Comparison of ENCODE assay signal across 23 mouse cellular contexts in the genomic region with DNA sequence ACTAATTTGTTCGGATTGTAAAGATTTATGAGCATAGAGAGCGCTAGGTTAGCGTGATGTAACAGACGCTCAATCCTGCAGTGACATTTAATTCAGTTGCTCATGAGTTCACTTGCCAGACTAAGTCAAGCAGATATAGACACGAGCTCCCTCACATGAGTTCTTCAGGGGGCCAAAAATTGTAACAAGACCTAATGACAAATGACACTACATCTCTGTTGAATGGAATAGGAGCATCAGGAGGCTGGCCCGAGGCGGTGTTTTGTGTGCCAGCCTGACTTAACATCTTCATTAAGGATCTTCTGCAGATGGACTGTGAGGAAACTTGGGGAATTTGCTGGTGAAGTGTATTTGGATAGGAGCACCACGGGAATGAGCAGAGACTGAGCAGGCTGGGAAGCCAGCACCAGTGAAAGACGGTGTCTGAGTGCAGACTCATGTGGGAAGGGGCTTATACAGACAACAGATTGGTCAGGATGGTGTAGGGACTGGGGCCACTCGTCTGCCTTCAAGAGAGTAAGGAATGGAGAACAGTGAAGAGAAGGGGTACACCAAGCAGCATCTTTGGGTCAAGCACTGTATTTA.
DNase-seq lines count a peak whose midpoint lies in the region; ATAC-seq and TF ChIP-seq lines count a peak whose summit lies in the region.
"Had no signal": no experiment of that assay in that cellular context is flagged by ENCODE, and none has a peak within 500 bp of the region (broad histone marks: within the 10 kb centered on the region; RNA-seq: fewer than 3 reads in every experiment).

No protein-coding gene starts in this region.

- WGBS in kidney, postnatal 0 days, result 58% methylated on average over 10 of the region's 10 CpGs
- WGBS in midbrain, embryonic 15.5 days, result 76% methylated on average over 10 of the region's 10 CpGs

- no peak for ATAC-seq in kidney, postnatal 0 days (replicated peaks; ENCODE audit: low FRiP score, low read depth)
- ATAC-seq in midbrain, embryonic 15.5 days (replicated peaks), result 0 out of 2 replicates have a peak, but pooled peaks have one; percentile 27
- no peak for ATAC-seq in megakaryocyte, adult 5-6 weeks (ENCODE audit: poor library complexity, severe bottlenecking)
- ATAC-seq: activated CD4-positive, CD25-positive, alpha-beta regulatory T cell, adult 4 months; CD4-positive, CD25-positive, alpha-beta regulatory T cell, adult 4 months; intestine, embryonic 16.5 days had no signal

- 0 out of 2 replicates have a peak, but pooled peaks cover 6% of the 10 kb centered on the region for H3K4me1 ChIP-seq in kidney, postnatal 0 days (replicated peaks; ENCODE audit: insufficient read depth, low read length)
- H3K4me1 ChIP-seq in midbrain, embryonic 15.5 days, result no peaks in the 10 kb centered on the region
- H3K4me1 ChIP-seq: embryonic facial prominence, embryonic 10.5 days; hindbrain, embryonic 15.5 days; limb, embryonic 13.5 days; liver, embryonic 13.5 days; neural tube, embryonic 12.5 days; stomach, embryonic 15.5 days had no signal

- H3K9ac ChIP-seq in kidney, postnatal 0 days (ENCODE audit: low read depth, low read length), result no peak overlapping the region
- no peak overlapping the region for H3K9ac ChIP-seq in midbrain, embryonic 15.5 days
- H3K9ac ChIP-seq: hindbrain, embryonic 15.5 days; limb, embryonic 13.5 days; liver, embryonic 13.5 days; neural tube, embryonic 12.5 days; stomach, embryonic 15.5 days had no signal

- TF ChIP-seq CTCF in kidney, postnatal 0 days (IDR thresholded peaks at IDR 0.05; ENCODE audit: low read depth), result no peak

- H3K9me3 ChIP-seq in kidney, postnatal 0 days (replicated peaks; ENCODE audit: low read length), result no peaks in the 10 kb centered on the region
- H3K9me3 ChIP-seq in midbrain, embryonic 15.5 days, result no peaks in the 10 kb centered on the region
- H3K9me3 ChIP-seq: embryonic facial prominence, embryonic 10.5 days; hindbrain, embryonic 15.5 days; limb, embryonic 13.5 days; liver, embryonic 13.5 days; neural tube, embryonic 12.5 days; stomach, embryonic 15.5 days had no signal

- no peak overlapping the region for H3K4me3 ChIP-seq in kidney, postnatal 0 days (replicated peaks; ENCODE audit: low read depth, low read length)
- no peak overlapping the region for H3K4me3 ChIP-seq in midbrain, embryonic 15.5 days
- H3K4me3 ChIP-seq: embryonic facial prominence, embryonic 10.5 days; hindbrain, embryonic 15.5 days; limb, embryonic 13.5 days; liver, embryonic 13.5 days; neural tube, embryonic 12.5 days; stomach, embryonic 15.5 days had no signal

- H3K4me2 ChIP-seq in kidney, postnatal 0 days (ENCODE audit: low read length), result no peak overlapping the region
- H3K4me2 ChIP-seq in midbrain, embryonic 15.5 days, result no peak overlapping the region
- H3K4me2 ChIP-seq: hindbrain, embryonic 15.5 days; limb, embryonic 13.5 days; liver, embryonic 13.5 days; neural tube, embryonic 12.5 days; stomach, embryonic 15.5 days had no signal

- DNase-seq in cerebellum, postnatal 14 days, result peak; percentile 69 to 76
- no peak for DNase-seq in cerebellum, adult 11 months
- peak; percentile 17 for DNase-seq in kidney, postnatal 0 days (ENCODE audit: low spot score)
- DNase-seq in kidney, postnatal 4 days, result no peak
- DNase-seq in Muller cell, postnatal 12 days (ENCODE audit: inconsistent ontology term), result peak; percentile 36
- no peak for DNase-seq in layer of hippocampus, adult 11-12 months (ENCODE audit: low spot score)
- DNase-seq: adrenal gland, postnatal 25 days; cerebellum, adult 18-20 months; heart, adult 18-20 months; heart, postnatal 36 days; liver, embryonic 13.5 days; thymus, adult 18-20 months; thymus, postnatal 4 days had no signal

- no peak overlapping the region for H3K27ac ChIP-seq in kidney, postnatal 0 days
- no peak overlapping the region for H3K27ac ChIP-seq in midbrain, embryonic 15.5 days
- H3K27ac ChIP-seq: embryonic facial prominence, embryonic 10.5 days; hindbrain, embryonic 15.5 days; limb, embryonic 13.5 days; liver, embryonic 13.5 days; neural tube, embryonic 12.5 days; stomach, embryonic 15.5 days had no signal

- H3K27me3 ChIP-seq in kidney, postnatal 0 days (ENCODE audit: insufficient read depth, low read length), result no peaks in the 10 kb centered on the region
- H3K27me3 ChIP-seq in midbrain, embryonic 15.5 days (replicated peaks), result no peaks in the 10 kb centered on the region
- H3K27me3 ChIP-seq: hindbrain, embryonic 15.5 days; limb, embryonic 13.5 days; liver, embryonic 13.5 days; neural tube, embryonic 12.5 days; stomach, embryonic 15.5 days had no signal

- no peaks in the 10 kb centered on the region for H3K36me3 ChIP-seq in kidney, postnatal 0 days (ENCODE audit: insufficient read depth, low read length)
- H3K36me3 ChIP-seq in midbrain, embryonic 15.5 days (replicated peaks), result no peaks in the 10 kb centered on the region
- H3K36me3 ChIP-seq: embryonic facial prominence, embryonic 10.5 days; hindbrain, embryonic 15.5 days; limb, embryonic 13.5 days; liver, embryonic 13.5 days; neural tube, embryonic 12.5 days; stomach, embryonic 15.5 days had no signal

Comparison
In these comparisons a context has a peak if more than half of its experiments do, and no peak if none do; other contexts are left out.
1. DNase-seq: peak in cerebellum, postnatal 14 days (2 of 2), kidney, postnatal 0 days (single experiment) and Muller cell, postnatal 12 days (single experiment); none in cerebellum, adult 11 months (single experiment), kidney, postnatal 4 days (0 of 2) and layer of hippocampus, adult 11-12 months (single experiment).